Mouse (Mus musculus) CH12.LX (cell line): ENCODE results near the gene Shank1. TPM values are rescaled to one million over a fixed set of nuclear protein-coding genes. Genes with fewer than 3 reads are reported as not detected.

Experiments used
- DNase-seq: peaks from one replicate; pipeline ENCODE4 v3.0.0-alpha.2; 2013; ENCODE audit errors: extremely low read depth
- H3K27ac ChIP-seq: 2 replicates; pipeline ENCODE4 v1.5.1; 2012; ENCODE audit warnings: low read depth, mild to moderate bottlenecking, control low read depth, moderate library complexity; ENCODE audit not compliant: insufficient read depth
- H3K27me3 ChIP-seq: replicated peaks from 2 replicates; pipeline ENCODE3; 2012; ENCODE audit warnings: inconsistent platforms
- H3K36me3 ChIP-seq, 2 experiments: replicated peaks in 1 of 2; 2 replicates each; pipeline versions ENCODE3 to v1.6.1; 2012; ENCODE audit warnings: inconsistent platforms in 1 of 2, low read length in 1 of 2, mild to moderate bottlenecking in 1 of 2, mixed read lengths in 1 of 2, moderate library complexity in 1 of 2; ENCODE audit not compliant: control insufficient read depth in 1 of 2, insufficient read depth in 1 of 2
- H3K4me1 ChIP-seq, 2 experiments: 2 replicates each; pipeline ENCODE4 v1.6.1; 2012; ENCODE audit warnings: inconsistent platforms in 1 of 2, moderate library complexity in 1 of 2; ENCODE audit not compliant: insufficient read depth in 2 of 2, control insufficient read depth in 1 of 2
- H3K4me2 ChIP-seq: 2 replicates; pipeline ENCODE4 v1.6.1; 2012; ENCODE audit warnings: low read depth, mild to moderate bottlenecking, control low read depth; ENCODE audit not compliant: poor library complexity, insufficient read depth, severe bottlenecking
- H3K4me3 ChIP-seq, 3 experiments: fragments of 150-350 bp in 1 of 3; sonication (generic) in 1 of 3; replicated peaks in 1 of 3; 2 replicates each; pipeline versions ENCODE3 to v1.5.1; 2011 to 2012; ENCODE audit warnings: low read depth in 2 of 3, low read length in 2 of 3, mild to moderate bottlenecking in 2 of 3, moderate library complexity in 2 of 3, control low read depth in 1 of 3, improper control_type of control experiment in 1 of 3, inconsistent platforms in 1 of 3, mixed read lengths in 1 of 3; ENCODE audit not compliant: poor library complexity in 1 of 3
- H3K79me2 ChIP-seq: replicated peaks from 2 replicates; pipeline ENCODE4 v1.6.1; 2012; ENCODE audit warnings: mild to moderate bottlenecking, moderate library complexity; ENCODE audit not compliant: control insufficient read depth, poor library complexity, insufficient read depth, severe bottlenecking; ENCODE audit errors: extremely low read depth
- H3K9ac ChIP-seq: 2 replicates; pipeline ENCODE4 v1.6.1; 2012; ENCODE audit warnings: low read depth, mild to moderate bottlenecking, control low read depth, moderate library complexity; ENCODE audit not compliant: insufficient read depth
- H3K9me3 ChIP-seq: replicated peaks from 2 replicates; pipeline ENCODE3; 2012; ENCODE audit warnings: low read length, inconsistent platforms, mixed read lengths
- BHLHE40 ChIP-seq: IDR thresholded peaks from 2 replicates; pipeline ENCODE4 v1.6.1; 2011; ENCODE audit warnings: mild to moderate bottlenecking, low read depth, low read length, improper control_type of control experiment
- CHD2 ChIP-seq: IDR thresholded peaks from 2 replicates; pipeline ENCODE4 v1.6.1; 2011; ENCODE audit warnings: low read length, improper control_type of control experiment
- ETS1 ChIP-seq: conservative IDR thresholded peaks from 2 replicates; pipeline ENCODE4 v1.6.1; 2012; ENCODE audit warnings: low read depth, mild to moderate bottlenecking, inconsistent platforms, low read length, improper control_type of control experiment, moderate library complexity
- GABPA ChIP-seq: IDR thresholded peaks from 2 replicates; pipeline ENCODE4 v1.6.1; 2012; ENCODE audit warnings: low read depth, low read length, improper control_type of control experiment, inconsistent platforms; ENCODE audit not compliant: insufficient replicate concordance
- HCFC1 ChIP-seq: IDR thresholded peaks from 2 replicates; pipeline ENCODE4 v1.6.1; 2012; ENCODE audit warnings: low read depth, mild to moderate bottlenecking, inconsistent platforms, low read length, improper control_type of control experiment
- JUND ChIP-seq: conservative IDR thresholded peaks from 2 replicates; pipeline ENCODE4 v1.6.1; 2011; ENCODE audit warnings: low read depth, low read length, improper control_type of control experiment
- KAT2A ChIP-seq: IDR thresholded peaks from 2 replicates; pipeline ENCODE4 v1.6.1; 2012; ENCODE audit warnings: low read length, improper control_type of control experiment, inconsistent platforms; ENCODE audit not compliant: insufficient replicate concordance
- MAFK ChIP-seq: IDR thresholded peaks from 2 replicates; pipeline ENCODE4 v1.6.1; 2011; ENCODE audit warnings: low read length, improper control_type of control experiment; ENCODE audit not compliant: insufficient replicate concordance
- MEF2A ChIP-seq: IDR thresholded peaks from 2 replicates; pipeline ENCODE4 v1.6.1; 2014; ENCODE audit warnings: low read depth, mild to moderate bottlenecking, inconsistent platforms, low read length, improper control_type of control experiment, borderline replicate concordance
- MXI1 ChIP-seq: IDR thresholded peaks from 2 replicates; pipeline ENCODE4 v1.6.1; 2011; ENCODE audit warnings: mild to moderate bottlenecking, low read depth, low read length, improper control_type of control experiment
- MYC ChIP-seq: IDR thresholded peaks from 2 replicates; pipeline ENCODE4 v1.6.1; 2011; ENCODE audit warnings: low read depth, mild to moderate bottlenecking, improper control_type of control experiment, low read length
- NELFE ChIP-seq: IDR thresholded peaks from 2 replicates; pipeline ENCODE4 v1.6.1; 2011; ENCODE audit warnings: low read depth, low read length, improper control_type of control experiment
- NRF1 ChIP-seq: IDR thresholded peaks from 2 replicates; pipeline ENCODE4 v1.6.1; 2014; ENCODE audit warnings: low read depth, mild to moderate bottlenecking, inconsistent platforms, low read length, improper control_type of control experiment, moderate library complexity
- RCOR1 ChIP-seq: conservative IDR thresholded peaks from 2 replicates; pipeline ENCODE4 v1.6.1; 2012; ENCODE audit warnings: low read depth, mild to moderate bottlenecking, inconsistent platforms, low read length, improper control_type of control experiment
- SIN3A ChIP-seq: IDR thresholded peaks from 2 replicates; pipeline ENCODE4 v1.6.1; 2012; ENCODE audit warnings: low read length, improper control_type of control experiment, inconsistent platforms
- UBTF ChIP-seq: IDR thresholded peaks from 2 replicates; pipeline ENCODE4 v1.6.1; 2012; ENCODE audit warnings: low read depth, mild to moderate bottlenecking, inconsistent platforms, low read length, improper control_type of control experiment, moderate library complexity
- ZKSCAN1 ChIP-seq: IDR thresholded peaks from 2 replicates; pipeline ENCODE4 v1.6.1; 2012; ENCODE audit warnings: low read depth, inconsistent platforms, low read length, improper control_type of control experiment, borderline replicate concordance
- dilution Hi-C: fragments of 300-500 bp; cut with MboI; formaldehyde crosslinking; loops from 2 replicates; pipeline ENCODE4 v1.14.3; 2020; ENCODE audit warnings: low sequenced_read_pairs; ENCODE audit not compliant: extremely low pct_unique_long_range_greater_than_20kb, extremely low pct_ligation_motif_present
- in situ Hi-C: fragments of 300-500 bp; cut with MboI; formaldehyde crosslinking; loops from 3 replicates; pipeline ENCODE4 v1.14.3; 2019; ENCODE audit warnings: low sequenced_read_pairs, low pct_ligation_motif_present, low pct_unique_long_range_greater_than_20kb, mixed read lengths
- polyA plus RNA-seq: library from polyadenylated mRNA; unstranded; fragments of >175 nt; gene quantifications from 2 replicates; pipeline ENCODE4 v1.2.1, GENCODE M21; 2012; ENCODE audit warnings: low read depth; ENCODE audit not compliant: insufficient read length
- total RNA-seq, 2 experiments: library from RNA; depleted of rRNA; stranded (reverse); fragments of 300-350 nt in 1 of 2; fragments of >200 nt in 1 of 2; gene quantifications; 2 replicates each; pipeline ENCODE4 v1.2.3; 2012 to 2014

Gene Shank1
- total and polyA plus RNA-seq, 3 experiments, result under 0.01 to 0.07 TPM; not detected in 1

DNA sequence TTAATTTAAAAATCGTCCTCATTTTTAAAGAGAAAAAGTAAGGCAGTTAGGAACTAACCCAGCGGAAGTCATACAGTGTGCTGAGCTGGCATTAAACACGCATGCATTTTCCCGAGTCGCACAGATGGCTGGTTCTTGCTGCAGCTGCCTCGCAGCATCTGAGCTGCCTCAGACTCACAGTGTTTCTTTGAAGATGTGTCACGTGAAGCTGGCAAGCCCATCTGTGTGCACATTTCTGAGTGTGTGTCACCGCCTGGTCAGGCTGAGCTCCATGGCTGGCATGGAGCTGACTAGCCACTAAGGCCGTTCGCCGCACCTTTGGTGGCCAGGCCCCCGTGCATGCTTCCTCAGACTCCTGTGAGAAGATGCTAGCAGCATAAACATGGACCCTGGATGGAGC is 72.5 kb downstream of the Shank1 start:
- dilution Hi-C loops (no loop called here), in situ Hi-C loops (loop anchor here (10.0 kb wide), 1 partner anchor 102 kb away; no protein-coding TSS in a partner anchor)
- peaks cover 11% of the 10 kb centered on the region for H3K9me3 ChIP-seq
- no peak overlapping the region for H3K4me3 ChIP-seq
- H3K27me3 ChIP-seq, result peaks cover 86% of the 10 kb centered on the region
- H3K9ac ChIP-seq, result no peak overlapping the region
- H3K4me1 ChIP-seq, result no peaks in the 10 kb centered on the region
- no peak overlapping the region for H3K27ac ChIP-seq
- no peak for DNase-seq
- H3K4me2 ChIP-seq, result no peak overlapping the region
- TF ChIP-seq CHD2 (no peak), BHLHE40 (peak; percentile 15; the same call in 1 of the 2 replicates), MXI1 (no peak)
- H3K36me3 ChIP-seq, result no peaks in the 10 kb centered on the region
- no peaks in the 10 kb centered on the region for H3K79me2 ChIP-seq

DNA sequence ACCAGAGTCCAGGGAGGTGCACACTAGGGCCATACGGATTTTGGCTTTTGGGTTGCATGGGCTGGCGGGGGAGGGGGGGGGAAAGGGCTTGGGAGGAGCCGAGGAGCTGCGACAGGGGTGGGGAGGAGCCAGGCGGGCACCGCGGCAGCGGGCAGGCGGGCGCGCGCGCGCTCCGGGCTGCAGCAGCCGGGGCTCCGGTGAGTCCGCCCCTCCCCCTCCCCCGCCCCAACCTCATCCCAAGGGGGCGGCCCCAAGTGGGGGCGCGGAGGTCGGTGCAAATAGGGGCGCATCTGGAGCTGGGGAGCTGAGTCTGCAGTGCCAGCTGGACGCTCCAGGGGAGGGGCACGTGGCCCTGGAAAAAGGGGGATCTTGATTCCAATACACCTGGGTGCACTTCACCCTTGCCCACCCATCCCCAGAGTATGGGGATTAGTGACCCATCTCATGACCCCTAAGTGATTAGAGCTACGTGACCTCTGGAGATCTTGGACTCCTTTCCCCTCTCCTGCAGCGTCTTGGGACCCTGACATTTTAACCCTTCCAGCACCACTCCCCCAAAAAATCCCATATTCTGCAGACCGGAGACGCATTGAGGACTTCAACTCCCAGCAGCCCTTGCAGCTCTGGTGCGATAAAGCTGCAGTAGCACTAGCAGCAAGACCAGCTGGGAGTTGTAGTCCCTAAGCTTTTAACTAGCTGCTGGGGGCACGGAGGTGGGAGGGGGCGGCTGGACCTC is 74.1 kb downstream of the Shank1 start, which contains the start of gene Syt3:
Gene Syt3 (plus strand): TSS at position 123 of the 736 bp plus-strand sequence.
- Histone ChIP-seq H3K9ac (no peak within 1 kb of the TSS), H3K9me3 (peaks cover 11% of the 10 kb centered on the region), H3K36me3 (no peaks in the 10 kb centered on the region), H3K4me2 (peak within 1 kb of the TSS; percentile 75), H3K27ac (no peak within 1 kb of the TSS), H3K4me3 (peak within 1 kb of the TSS in 1 of 3 experiments; percentile 30), H3K4me1 (no peaks in the 10 kb centered on the region), H3K27me3 (peaks cover 86% of the 10 kb centered on the region), H3K79me2 (no peaks in the 10 kb centered on the region)
- dilution Hi-C loops, result no loop called here
- TF ChIP-seq MAFK, result no peak
- TF ChIP-seq HCFC1, result peak; percentile 99
- peak; percentile 61; the same call in 1 of the 2 replicates for TF ChIP-seq GABPA
- no peak for TF ChIP-seq MYC
- no peak for TF ChIP-seq NELFE
- no peak for TF ChIP-seq NRF1
- TF ChIP-seq KAT2A, result peak; percentile 95; the same call in 1 of the 2 replicates
- in situ Hi-C loops, result loop anchor here (10.0 kb wide), 1 partner anchor 101 kb away; no protein-coding TSS in a partner anchor
- DNase-seq, result peak; percentile 29

- in situ Hi-C loops, result loop anchor here (10.0 kb wide), 1 partner anchor 100 kb away; no protein-coding TSS in a partner anchor
- no peak overlapping the region for H3K27ac ChIP-seq
- no peak overlapping the region for H3K9ac ChIP-seq
- no peaks in the 10 kb centered on the region for H3K4me1 ChIP-seq
- no peak for DNase-seq
- H3K79me2 ChIP-seq, result no peaks in the 10 kb centered on the region
- peak overlapping the region; percentile 75; the same call in 1 of the 2 replicates for H3K4me2 ChIP-seq
- H3K4me3 ChIP-seq, result no peak overlapping the region
- no peak for TF ChIP-seq MXI1
- TF ChIP-seq JUND, result no peak
- no peak for TF ChIP-seq NRF1
- no peak for TF ChIP-seq RCOR1
- TF ChIP-seq MEF2A, result no peak
- no peak for TF ChIP-seq ETS1
- TF ChIP-seq ZKSCAN1, result no peak
- no peak for TF ChIP-seq SIN3A
- TF ChIP-seq UBTF, result no peak
- dilution Hi-C loops, result no loop called here
- H3K36me3 ChIP-seq, result no peaks in the 10 kb centered on the region
- peaks cover 86% of the 10 kb centered on the region for H3K27me3 ChIP-seq
- peaks cover 8% of the 10 kb centered on the region for H3K9me3 ChIP-seq
Observed at GRCm38 (mm10) chr7:44384716-44385059, 74.6 kb downstream of the Shank1 start.
